Mouse (Mus musculus) myocyte (in vitro differentiated cells): ENCODE measurements around the gene Ttc33. TPM values are rescaled to one million over a fixed set of nuclear protein-coding genes. Genes with fewer than 3 reads are reported as not detected.

Experiments
- H3K27me3 ChIP-seq: one replicate; pipeline ENCODE4 v1.6.1; 2011; ENCODE audit not compliant: control insufficient read depth, insufficient read depth, insufficient read length
- H3K36me3 ChIP-seq: one replicate; pipeline ENCODE4 v1.6.1; 2011; ENCODE audit not compliant: control insufficient read depth, insufficient read depth
- H3K4me2 ChIP-seq: one replicate; pipeline ENCODE4 v1.6.1; 2011; ENCODE audit warnings: low read depth, control low read depth
- H3K4me3 ChIP-seq: one replicate; pipeline ENCODE4 v1.5.1; 2011; ENCODE audit warnings: mild to moderate bottlenecking, control low read depth, moderate library complexity
- H3K79me2 ChIP-seq: one replicate; pipeline ENCODE4 v1.6.1; 2011; ENCODE audit not compliant: control insufficient read depth, insufficient read depth
- H3ac ChIP-seq: one replicate; pipeline ENCODE4 v1.6.1; 2011; ENCODE audit not compliant: control insufficient read depth, insufficient read length
- CEBPB ChIP-seq: IDR thresholded peaks from 2 replicates; pipeline ENCODE4 v1.6.1; 2011; ENCODE audit warnings: mild to moderate bottlenecking, moderate library complexity; ENCODE audit not compliant: poor library complexity, insufficient read depth, severe bottlenecking
- E2F4 ChIP-seq: IDR thresholded peaks from one replicate; pipeline ENCODE4 v1.6.1; 2011; ENCODE audit warnings: mild to moderate bottlenecking, control low read depth, moderate library complexity; ENCODE audit not compliant: insufficient read depth
- MAX ChIP-seq: IDR thresholded peaks from one replicate; pipeline ENCODE4 v1.6.1; 2011; ENCODE audit warnings: low read depth, mild to moderate bottlenecking, control low read depth
- MYOD1 ChIP-seq, 3 experiments: IDR thresholded peaks; one replicate each; pipeline ENCODE4 v1.6.1; 2011; ENCODE audit warnings: control low read depth in 2 of 3, low read depth in 2 of 3, mild to moderate bottlenecking in 2 of 3, moderate library complexity in 1 of 3; ENCODE audit not compliant: insufficient read length in 2 of 3, control insufficient read depth in 1 of 3
- MYOG ChIP-seq, 3 experiments: IDR thresholded peaks; one replicate each; pipeline ENCODE4 v1.6.1; 2011; ENCODE audit warnings: control low read depth in 2 of 3, low read depth in 2 of 3, mild to moderate bottlenecking in 2 of 3; ENCODE audit not compliant: insufficient read length in 2 of 3, control insufficient read depth in 1 of 3, insufficient read depth in 1 of 3
- POLR2A ChIP-seq: IDR thresholded peaks from one replicate; pipeline ENCODE4 v1.6.1; 2011; ENCODE audit warnings: low read depth, mild to moderate bottlenecking, control low read depth, moderate library complexity; ENCODE audit not compliant: insufficient read length
- POLR2AphosphoS2 ChIP-seq: IDR thresholded peaks from one replicate; pipeline ENCODE4 v1.6.1; 2011; ENCODE audit warnings: low read depth, control low read depth; ENCODE audit not compliant: insufficient read length
- REST ChIP-seq: IDR thresholded peaks from one replicate; pipeline ENCODE4 v1.6.1; 2011; ENCODE audit warnings: mild to moderate bottlenecking, control low read depth, moderate library complexity; ENCODE audit not compliant: insufficient read depth, insufficient read length
- SRF ChIP-seq: IDR thresholded peaks from one replicate; pipeline ENCODE4 v1.6.1; 2011; ENCODE audit warnings: low read depth; ENCODE audit not compliant: control insufficient read depth, insufficient read length
- TCF12 ChIP-seq: IDR thresholded peaks from one replicate; pipeline ENCODE4 v1.6.1; 2011; ENCODE audit warnings: mild to moderate bottlenecking, control low read depth; ENCODE audit not compliant: poor library complexity, insufficient read depth, severe bottlenecking
- TCF3 ChIP-seq: IDR thresholded peaks from one replicate; pipeline ENCODE4 v1.6.1; 2011; ENCODE audit warnings: low read depth, control low read depth; ENCODE audit not compliant: insufficient read length
- USF1 ChIP-seq: IDR thresholded peaks from one replicate; pipeline ENCODE4 v1.6.1; 2011; ENCODE audit warnings: low read depth, mild to moderate bottlenecking, control low read depth, moderate library complexity
- polyA plus RNA-seq: library from polyadenylated mRNA; unstranded; fragments of >200 nt; fragmentation: generic; extraction: Trizol; gene quantifications from one replicate; pipeline ENCODE4 v1.2.1, GENCODE M21; 2012; ENCODE audit warnings: missing spikeins

The Ttc33 gene
- polyA plus RNA-seq, 1 experiment, result 17.8 TPM

- H3K4me3 ChIP-seq, result peak overlapping the region; percentile 51
- no peaks in the 10 kb centered on the region for H3K36me3 ChIP-seq
- TF ChIP-seq MYOD1 (IDR thresholded peaks at IDR 0.05; ENCODE audit: control insufficient read depth in 1 of 3, insufficient read length in 2 of 3, low read depth in 2 of 3) (no peak), E2F4 (no peak), TCF3 (no peak), REST (no peak), POLR2AphosphoS2 (no peak), MAX (no peak), USF1 (no peak), TCF12 (no peak), POLR2A (no peak), MYOG (IDR thresholded peaks at IDR 0.05; ENCODE audit: control insufficient read depth in 1 of 3, insufficient read depth in 1 of 3, insufficient read length in 2 of 3, low read depth in 2 of 3) (no peak), CEBPB (no peak), SRF (no peak)
- H3ac ChIP-seq, result peak overlapping the region; percentile 29
- peaks cover 38% of the 10 kb centered on the region for H3K79me2 ChIP-seq
- no peaks in the 10 kb centered on the region for H3K27me3 ChIP-seq
- H3K4me2 ChIP-seq, result peak overlapping the region; percentile 100
Measured at GRCm38 (mm10) chr15:5243036-5243958, 58.0 kb downstream of the Ttc33 start.

DNA sequence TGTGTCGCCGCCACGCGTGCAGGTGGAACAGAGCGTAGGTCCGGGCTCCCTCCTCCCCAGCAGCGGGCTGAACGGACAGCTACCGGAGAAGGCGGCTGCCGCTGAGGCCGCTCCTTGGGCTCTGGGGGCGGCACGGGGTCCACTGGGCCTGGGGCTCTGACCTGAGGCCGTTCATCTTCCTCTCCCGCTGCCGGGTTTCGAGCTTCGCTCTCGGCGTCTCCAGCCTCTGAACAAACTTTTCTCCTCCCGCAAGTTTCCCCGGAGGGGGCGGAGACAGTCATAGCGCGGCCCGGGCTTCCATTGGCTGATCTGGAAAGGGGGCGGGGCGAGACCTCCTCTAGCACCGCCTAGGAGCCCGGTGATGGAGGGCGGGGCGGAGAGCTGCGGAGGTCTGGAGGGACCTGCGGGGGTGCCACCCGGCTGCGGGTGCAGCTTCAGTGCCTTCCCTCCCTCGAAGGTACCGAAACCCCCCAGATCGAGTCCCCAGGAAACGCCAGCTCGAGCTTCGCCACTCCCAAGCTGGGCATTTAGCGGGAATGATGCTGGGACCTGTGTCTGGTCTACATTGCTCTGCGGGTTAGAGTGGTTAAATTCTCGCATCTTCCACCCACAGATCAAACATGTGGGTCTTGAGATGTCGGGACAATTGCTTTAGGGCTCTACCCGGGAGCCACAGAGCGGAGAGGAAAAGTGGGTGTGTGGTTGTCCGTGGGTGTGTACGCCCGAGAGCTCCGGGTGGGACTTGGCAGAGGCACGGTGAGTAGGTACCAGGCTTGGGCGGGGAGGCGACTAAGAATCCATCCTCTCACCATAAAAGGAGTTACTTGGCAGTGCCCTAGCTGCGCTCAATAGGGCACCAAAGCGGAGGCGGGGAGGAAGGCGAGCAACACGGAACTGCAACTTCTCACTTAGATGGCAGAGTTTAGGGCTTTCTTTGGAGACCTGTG is 58.9 kb downstream of the Ttc33 start, which contains the start of gene Ptger4:
TSS of gene Ptger4 (minus strand) at position 229 of the 947 bp plus-strand sequence.
- no peaks in the 10 kb centered on the region for H3K36me3 ChIP-seq
- peak within 1 kb of the TSS; percentile 100 for H3K4me2 ChIP-seq
- TF ChIP-seq POLR2AphosphoS2 (peak; percentile 50), SRF (peak; percentile 97), MYOG (IDR thresholded peaks at IDR 0.05; ENCODE audit: control insufficient read depth in 1 of 3, insufficient read depth in 1 of 3, insufficient read length in 2 of 3, low read depth in 2 of 3) (no peak), POLR2A (peak; percentile 73)
- peaks cover 36% of the 10 kb centered on the region for H3K79me2 ChIP-seq
- H3K27me3 ChIP-seq, result no peaks in the 10 kb centered on the region
- peak within 1 kb of the TSS; percentile 51 for H3K4me3 ChIP-seq
- H3ac ChIP-seq, result peak within 1 kb of the TSS; percentile 29

DNA sequence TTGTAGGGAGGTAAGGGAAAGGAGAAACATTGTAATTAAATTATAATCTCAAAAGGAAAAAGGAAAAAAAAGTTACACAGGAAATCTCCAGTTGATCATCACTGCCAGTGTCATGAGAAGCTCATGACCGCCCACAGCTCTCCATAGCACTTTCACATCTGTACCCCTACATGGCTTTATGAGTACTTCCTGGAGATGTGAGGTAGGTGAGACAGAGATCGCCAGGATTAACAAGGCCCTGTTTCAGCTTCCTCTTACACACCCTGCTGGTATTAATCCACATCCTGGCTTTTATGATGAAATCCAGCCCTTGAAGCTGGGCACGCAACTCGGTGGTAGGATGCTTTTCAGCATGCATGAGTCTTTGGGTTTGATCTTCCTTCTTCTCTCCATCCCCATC is 64.9 kb downstream of the Ttc33 start:
- no peaks in the 10 kb centered on the region for H3K27me3 ChIP-seq
- no peak overlapping the region for H3K4me3 ChIP-seq
- TF ChIP-seq TCF3 (no peak), E2F4 (no peak), POLR2A (no peak), REST (no peak), SRF (no peak), CEBPB (no peak), TCF12 (no peak), POLR2AphosphoS2 (no peak), MAX (no peak), MYOD1 (IDR thresholded peaks at IDR 0.05; ENCODE audit: control insufficient read depth in 1 of 3, insufficient read length in 2 of 3, low read depth in 2 of 3) (no peak), USF1 (no peak), MYOG (IDR thresholded peaks at IDR 0.05; ENCODE audit: control insufficient read depth in 1 of 3, insufficient read depth in 1 of 3, insufficient read length in 2 of 3, low read depth in 2 of 3) (no peak)
- H3ac ChIP-seq, result no peak overlapping the region
- H3K36me3 ChIP-seq, result no peaks in the 10 kb centered on the region
- H3K79me2 ChIP-seq, result no peaks in the 10 kb centered on the region
- H3K4me2 ChIP-seq, result no peak overlapping the region

DNA sequence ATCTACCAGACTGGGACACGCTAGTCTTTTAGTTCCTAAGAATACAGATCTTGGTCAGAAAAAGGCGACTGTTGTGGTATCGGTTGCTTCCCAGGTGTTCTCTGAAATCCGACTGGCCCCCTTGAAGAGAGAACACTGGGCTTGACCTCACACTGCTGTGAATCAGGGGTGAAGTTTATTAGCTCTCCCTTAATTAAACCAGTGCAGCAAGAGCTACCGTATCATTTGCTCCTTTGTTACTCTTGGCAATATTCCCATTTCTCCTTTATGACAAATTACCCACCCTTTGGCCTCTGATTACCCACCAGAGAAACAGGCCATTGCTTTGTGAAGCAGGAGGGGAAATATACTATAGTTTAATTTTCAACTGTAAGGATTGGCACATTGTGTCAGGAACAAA is 74.9 kb downstream of the Ttc33 start:
- no peak overlapping the region for H3K4me3 ChIP-seq
- no peaks in the 10 kb centered on the region for H3K27me3 ChIP-seq
- TF ChIP-seq TCF3 (no peak), POLR2AphosphoS2 (no peak), TCF12 (no peak), MYOG (IDR thresholded peaks at IDR 0.05; ENCODE audit: control insufficient read depth in 1 of 3, insufficient read depth in 1 of 3, insufficient read length in 2 of 3, low read depth in 2 of 3) (no peak), MYOD1 (IDR thresholded peaks at IDR 0.05; ENCODE audit: control insufficient read depth in 1 of 3, insufficient read length in 2 of 3, low read depth in 2 of 3) (no peak), E2F4 (no peak), CEBPB (no peak), POLR2A (no peak), MAX (no peak), USF1 (no peak), REST (no peak), SRF (no peak)
- H3K36me3 ChIP-seq, result no peaks in the 10 kb centered on the region
- no peaks in the 10 kb centered on the region for H3K79me2 ChIP-seq
- H3ac ChIP-seq, result no peak overlapping the region
- H3K4me2 ChIP-seq, result no peak overlapping the region
